Mouse (Mus musculus) thymus, adult 2 months (tissue): Measurements from ENCODE around the gene Irs2. TPM values are rescaled to one million over a fixed set of nuclear protein-coding genes. Genes with fewer than 3 reads are reported as not detected.

Source experiments
- DNase-seq: peaks from one replicate; pipeline ENCODE4 v3.0.0; 2021
- H3K27ac ChIP-seq: fragments of 200-500 bp; 2 replicates; pipeline ENCODE4 v1.5.1; 2012; ENCODE audit warnings: low read length, control low read depth; ENCODE audit not compliant: control insufficient read depth, insufficient read depth
- H3K27me3 ChIP-seq: fragments of 200-500 bp; 2 replicates; pipeline ENCODE4 v1.6.1; 2012; ENCODE audit warnings: mild to moderate bottlenecking, low read length, moderate library complexity, mixed read lengths; ENCODE audit not compliant: control insufficient read depth, insufficient read depth
- H3K36me3 ChIP-seq: fragments of 200-500 bp; 2 replicates; pipeline ENCODE4 v1.6.1; 2012; ENCODE audit warnings: mild to moderate bottlenecking, low read length, moderate library complexity; ENCODE audit not compliant: control insufficient read depth, insufficient read depth
- H3K4me1 ChIP-seq: fragments of 200-500 bp; replicated peaks from 2 replicates; pipeline ENCODE4 v1.6.1; 2012; ENCODE audit warnings: low read length; ENCODE audit not compliant: control insufficient read depth, insufficient read depth
- H3K4me3 ChIP-seq: fragments of 200-500 bp; 2 replicates; pipeline ENCODE4 v1.5.1; 2012; ENCODE audit warnings: mild to moderate bottlenecking, low read length, control low read depth, moderate library complexity; ENCODE audit not compliant: control insufficient read depth, insufficient read depth
- CTCF ChIP-seq: fragments of 200-500 bp; IDR thresholded peaks from 2 replicates; pipeline ENCODE4 v1.5.1; 2012; ENCODE audit warnings: mild to moderate bottlenecking, control low read depth, low read length, moderate library complexity, borderline replicate concordance; ENCODE audit not compliant: control insufficient read depth, poor library complexity, insufficient read depth; ENCODE audit errors: extremely low read depth
- POLR2A ChIP-seq: fragments of 200-500 bp; IDR thresholded peaks from 2 replicates; pipeline ENCODE4 v1.6.1; 2012; ENCODE audit warnings: mild to moderate bottlenecking, low read length, control low read depth, moderate library complexity; ENCODE audit not compliant: control insufficient read depth, poor library complexity, insufficient read depth; ENCODE audit errors: extremely low read depth
- WGBS: fragments of 180-500 bp; shearing (Covaris S2); methylation state at CpG from one replicate; pipeline ENCODE4 v1.1.7; 2018; 5-methylcytosine and 5-hydroxymethylcytosine counted together
- polyA plus RNA-seq: library from polyadenylated mRNA; depleted of rRNA; stranded (reverse); fragments of >200 nt; gene quantifications from 2 replicates; pipeline ENCODE4 v1.2.3, GENCODE M21; 2012; rRNA removed

The Irs2 gene
- 17.1 and 20.4 TPM in 2 replicates for polyA plus RNA-seq

- Histone ChIP-seq H3K27ac (peak within 1 kb of the TSS; percentile 32; the same call in 1 of the 2 replicates), H3K27me3 (no peaks in the 10 kb centered on the region), H3K4me1 (peaks cover 25% of the 10 kb centered on the region), H3K36me3 (no peaks in the 10 kb centered on the region), H3K4me3 (peak within 1 kb of the TSS; percentile 78)
- WGBS: 3% methylated on average over 60 of the region's 64 CpGs
- DNase-seq: no peak
- TF ChIP-seq CTCF (no peak), POLR2A (no peak)
Observed at GRCm38 (mm10) chr8:11008379-11008775, at the start of gene Irs2. Irs2 (minus strand) TSS chr8:11008458.

GRCm38 (mm10) chr8:11056665-11057064 lies 48.4 kb upstream of the Irs2 start:
- no peaks in the 10 kb centered on the region for H3K27me3 ChIP-seq
- no peak overlapping the region for H3K4me3 ChIP-seq
- no peak for TF ChIP-seq POLR2A
- TF ChIP-seq CTCF: no peak
- H3K27ac ChIP-seq: no peak overlapping the region
- 94% methylated on average over 5 of the region's 5 CpGs for WGBS
- H3K4me1 ChIP-seq: no peaks in the 10 kb centered on the region
- DNase-seq: no peak
- no peaks in the 10 kb centered on the region for H3K36me3 ChIP-seq

GRCm38 (mm10) chr8:11056175-11056563 lies 47.9 kb upstream of the Irs2 start:
- H3K27me3 ChIP-seq: no peaks in the 10 kb centered on the region
- no peak overlapping the region for H3K4me3 ChIP-seq
- no peaks in the 10 kb centered on the region for H3K36me3 ChIP-seq
- 97% methylated on average over 8 of the region's 8 CpGs for WGBS
- no peak overlapping the region for H3K27ac ChIP-seq
- H3K4me1 ChIP-seq: no peaks in the 10 kb centered on the region
- TF ChIP-seq POLR2A (no peak), CTCF (no peak)
- DNase-seq: no peak

DNA sequence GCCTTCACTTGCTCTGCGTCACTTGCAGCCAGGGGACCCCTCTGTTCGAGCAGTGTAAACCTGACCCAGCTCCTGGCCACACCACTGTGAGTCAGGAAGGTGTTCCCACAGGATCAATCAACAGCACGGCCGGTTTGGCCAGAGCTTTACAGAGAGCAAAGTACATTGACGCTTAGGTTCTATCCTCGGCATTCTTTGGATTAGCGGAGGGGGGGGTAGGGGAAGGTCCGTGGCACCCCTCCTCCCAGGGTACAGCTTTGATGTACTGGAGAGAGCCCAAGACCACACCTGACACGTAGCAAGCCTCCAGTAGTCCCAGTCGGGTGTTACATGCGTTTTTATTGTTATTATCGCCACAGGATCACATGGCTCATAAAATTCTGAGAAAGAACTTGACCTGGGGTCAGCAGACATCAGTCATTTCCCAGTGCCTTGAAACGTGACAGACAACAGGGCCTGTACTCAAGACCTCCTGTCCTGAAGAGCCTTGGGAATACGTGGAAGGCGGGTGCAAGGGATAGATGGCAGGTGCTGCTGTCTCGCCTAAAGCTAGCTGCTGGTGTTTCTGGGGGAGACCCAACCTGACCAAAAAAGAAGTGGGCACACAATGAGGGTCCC lies 47.4 kb upstream of the Irs2 start:
- Histone ChIP-seq H3K36me3 (no peaks in the 10 kb centered on the region), H3K27me3 (no peaks in the 10 kb centered on the region), H3K4me3 (no peak overlapping the region), H3K27ac (no peak overlapping the region), H3K4me1 (no peaks in the 10 kb centered on the region)
- TF ChIP-seq POLR2A (no peak), CTCF (no peak)
- WGBS: 89% methylated on average over 16 of the region's 16 CpGs
- no peak for DNase-seq

GRCm38 (mm10) chr8:11049835-11050234 lies 41.6 kb upstream of the Irs2 start:
- no peak overlapping the region for H3K4me3 ChIP-seq
- WGBS: 66% methylated on average over 5 of the region's 5 CpGs
- no peaks in the 10 kb centered on the region for H3K4me1 ChIP-seq
- no peaks in the 10 kb centered on the region for H3K27me3 ChIP-seq
- no peak overlapping the region for H3K27ac ChIP-seq
- no peaks in the 10 kb centered on the region for H3K36me3 ChIP-seq
- no peak for TF ChIP-seq POLR2A
- no peak for TF ChIP-seq CTCF
- DNase-seq: no peak

DNA sequence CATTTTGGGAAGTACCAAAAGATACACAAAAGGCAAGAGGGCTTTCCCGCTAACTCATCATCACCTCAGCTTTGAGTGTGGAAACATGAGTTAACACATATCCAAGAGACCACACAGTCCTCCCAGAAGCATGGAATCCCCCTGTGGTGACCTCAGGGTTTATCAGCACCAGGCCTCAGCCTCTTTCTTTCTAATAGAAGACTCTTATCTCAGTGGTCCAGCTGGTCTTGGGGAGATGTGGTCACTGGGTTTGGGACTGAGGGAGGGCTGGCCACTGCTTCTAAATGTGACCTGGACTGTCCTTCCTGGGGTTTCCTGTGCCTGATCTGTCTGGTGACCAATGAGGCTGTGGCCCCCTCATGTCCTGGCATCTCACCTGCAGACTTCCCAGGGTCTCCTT lies 39.6 kb upstream of the Irs2 start:
- no peaks in the 10 kb centered on the region for H3K27me3 ChIP-seq
- 97% methylated on average over 1 of the region's 1 CpGs for WGBS
- H3K4me3 ChIP-seq: no peak overlapping the region
- no peak overlapping the region for H3K27ac ChIP-seq
- no peaks in the 10 kb centered on the region for H3K36me3 ChIP-seq
- TF ChIP-seq POLR2A (no peak), CTCF (no peak)
- DNase-seq: no peak
- H3K4me1 ChIP-seq: no peaks in the 10 kb centered on the region

DNA sequence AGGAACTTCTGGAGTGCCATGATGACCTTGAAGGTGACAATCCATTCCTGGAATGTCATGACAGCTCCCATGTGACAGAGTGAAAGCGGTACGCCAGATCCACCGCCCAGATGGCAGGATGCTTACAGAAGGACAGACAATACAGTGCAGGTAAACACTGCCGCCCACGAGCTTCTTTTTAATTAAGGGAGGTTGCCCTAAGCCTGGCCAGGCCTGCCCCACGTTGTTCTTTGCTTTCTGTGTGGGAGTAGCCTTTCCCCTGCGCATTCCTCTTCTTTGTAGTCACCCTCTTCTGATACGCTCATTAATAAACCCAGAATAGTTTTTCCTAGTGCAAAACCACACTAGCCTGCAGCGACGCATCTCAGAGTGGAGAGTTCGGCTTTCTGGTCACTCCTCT lies 36.4 kb upstream of the Irs2 start:
- no peak for TF ChIP-seq CTCF
- no peak for TF ChIP-seq POLR2A
- no peaks in the 10 kb centered on the region for H3K4me1 ChIP-seq
- no peak overlapping the region for H3K4me3 ChIP-seq
- no peaks in the 10 kb centered on the region for H3K27me3 ChIP-seq
- H3K36me3 ChIP-seq: no peaks in the 10 kb centered on the region
- WGBS: 91% methylated on average over 11 of the region's 11 CpGs
- no peak overlapping the region for H3K27ac ChIP-seq
- DNase-seq: no peak
